Mouse (Mus musculus) heart, adult 9 months (tissue): ENCODE measurements around the gene Recql.

Source experiments
- DNase-seq, 2 experiments: peaks; one replicate each; pipeline ENCODE4 v3.0.0; 2022; ENCODE audit warnings: low spot score in 2 of 2

The Recql gene

DNA sequence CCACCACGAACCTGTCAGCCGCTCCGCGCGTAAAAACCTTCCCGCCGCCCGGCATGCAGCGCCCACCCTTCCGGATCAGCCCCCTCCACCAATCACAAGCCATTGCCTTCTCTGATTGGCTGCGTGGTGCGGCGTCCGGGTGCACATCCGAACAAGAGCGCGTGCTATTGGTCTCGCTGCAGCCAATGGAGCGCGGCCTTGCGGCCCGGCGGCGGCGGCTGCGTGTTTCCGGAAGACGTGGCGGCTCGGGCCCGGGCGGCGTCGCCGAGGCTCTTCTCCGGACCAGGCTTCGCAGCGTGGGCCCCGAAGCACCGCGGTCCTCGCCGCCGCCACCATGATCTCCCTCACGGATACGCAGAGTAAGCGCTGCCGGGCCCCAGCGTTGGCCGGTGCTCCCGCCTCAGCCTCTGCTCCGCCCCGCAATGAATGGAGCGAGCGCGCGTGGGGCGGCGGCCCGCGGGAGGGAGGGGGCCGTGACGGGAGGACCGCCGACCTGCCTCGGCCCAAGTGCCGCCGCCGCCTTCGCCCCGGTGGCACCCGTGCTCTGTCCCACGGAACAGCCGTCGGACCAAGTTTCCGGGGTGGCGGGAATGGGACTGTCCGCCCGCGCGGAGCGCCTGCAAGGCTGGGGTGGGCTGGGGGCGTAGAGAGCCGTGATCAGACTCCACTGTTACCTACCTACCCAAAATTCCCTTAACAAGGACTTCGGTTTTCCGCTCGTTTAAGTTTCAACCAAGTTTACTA lies at the start of gene Recql, which contains the start of gene Golt1b:
Gene Recql, minus strand, starts transcription at position 77 of the 744 bp plus-strand sequence.
Gene Golt1b, plus strand, starts transcription at position 211 of the 744 bp plus-strand sequence.
- DNase-seq = peak; percentile 97

DNA sequence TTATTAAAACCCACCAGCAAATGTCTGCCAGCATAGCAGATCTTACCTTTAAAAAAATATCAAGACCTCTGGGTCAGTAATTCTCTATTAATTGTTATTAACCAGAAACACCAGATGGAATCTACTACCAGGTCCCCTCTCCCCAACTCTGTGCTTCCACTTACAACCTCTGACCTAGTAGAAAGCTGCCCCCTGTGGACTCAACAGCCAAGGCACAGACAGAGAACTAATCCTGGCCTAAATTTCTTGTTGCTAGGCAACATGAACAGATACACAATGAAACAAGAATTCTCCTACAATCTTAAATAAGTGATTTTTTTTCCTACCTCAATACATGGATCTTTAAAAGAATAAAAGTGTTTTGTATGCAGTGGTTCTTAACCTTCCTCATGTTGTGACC lies 42.2 kb upstream of the Recql start:
- DNase-seq = no peak

DNA sequence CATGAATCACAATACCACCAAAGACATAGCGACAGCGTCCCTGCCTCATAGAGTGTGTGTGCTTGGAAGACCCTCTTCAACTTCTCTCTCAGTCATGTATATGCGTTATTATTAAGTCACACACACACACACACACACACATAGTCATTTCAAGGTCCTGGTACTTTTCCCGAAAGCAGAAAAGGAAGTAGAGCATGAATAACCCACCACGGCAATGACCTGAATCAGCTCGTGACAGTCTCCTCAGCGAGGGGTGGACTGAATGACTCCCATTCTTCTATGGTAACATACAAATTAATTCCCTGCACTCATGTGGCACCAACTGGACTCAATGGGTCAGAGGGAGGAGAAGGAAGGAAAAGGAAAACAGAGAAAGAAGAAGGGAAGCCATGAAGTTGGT lies 38.1 kb upstream of the Recql start:
- no peak for DNase-seq

DNA sequence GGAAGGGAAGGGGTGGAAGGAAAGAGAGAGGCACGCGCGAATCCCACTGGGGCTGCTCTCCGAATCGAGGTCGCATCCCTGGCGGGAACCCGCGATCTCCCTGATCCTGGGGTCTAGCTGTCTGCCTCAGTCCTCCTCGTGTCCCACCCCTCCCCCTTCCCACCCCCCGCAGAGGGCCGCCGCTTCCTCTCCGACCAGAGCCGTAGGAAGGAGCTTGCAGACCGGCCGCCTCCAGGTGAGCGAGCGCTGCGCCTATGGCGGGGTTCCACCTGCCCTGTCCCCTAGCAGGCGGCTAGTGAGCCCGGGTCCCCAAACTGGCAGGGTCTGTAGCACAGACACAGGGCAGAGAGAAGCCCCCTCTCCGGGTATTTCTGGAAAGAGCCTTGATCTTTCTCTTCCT lies 27.7 kb upstream of the Recql start:
- DNase-seq = no peak

DNA sequence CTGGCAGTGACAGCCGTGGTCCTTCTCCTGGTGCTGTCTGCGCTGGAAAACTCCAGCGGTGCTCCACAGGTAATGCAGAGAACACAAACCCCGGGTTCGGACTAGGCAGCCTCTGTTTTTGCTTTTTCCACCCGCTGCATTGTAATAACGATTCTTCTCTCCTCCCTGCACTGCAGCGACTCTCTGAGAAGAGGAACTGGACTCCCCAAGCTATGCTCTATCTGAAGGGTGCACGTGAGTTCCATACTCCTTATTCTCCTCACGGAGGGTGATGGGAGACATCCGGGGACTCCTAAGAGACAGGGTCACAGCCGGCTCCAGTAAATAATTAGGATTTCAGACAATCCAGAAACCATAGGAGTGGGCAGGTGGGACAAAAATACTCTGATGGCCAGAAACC lies 27.0 kb upstream of the Recql start:
- DNase-seq = no peak

DNA sequence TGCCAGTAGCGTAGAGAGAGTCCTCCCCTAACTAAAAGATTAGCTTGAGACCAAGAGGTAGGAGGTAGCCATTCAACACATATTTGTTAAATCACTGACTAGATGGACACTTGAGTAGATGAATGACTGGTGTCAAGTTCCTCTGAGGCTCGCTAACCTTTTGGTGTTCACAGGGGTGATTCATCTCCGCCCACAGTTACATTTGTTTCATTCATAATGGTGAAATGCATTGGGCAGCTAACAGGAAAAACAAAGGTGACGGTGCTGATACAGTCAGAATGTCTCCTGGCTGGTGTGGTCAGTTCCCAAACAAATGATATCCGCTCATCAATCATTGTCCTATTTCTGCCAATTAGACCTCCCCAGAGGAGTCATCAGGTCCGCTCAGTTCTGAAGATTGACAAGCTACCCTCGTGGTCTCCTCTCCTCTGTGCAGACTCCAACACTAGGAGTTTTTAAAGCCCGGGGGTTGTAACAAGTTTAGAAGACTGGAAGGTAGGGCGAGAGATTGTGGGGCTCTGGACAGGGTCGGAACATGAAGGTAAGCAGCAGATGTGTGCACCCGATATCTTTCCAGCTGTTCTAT lies 26.1 kb upstream of the Recql start, which contains the start of gene Spx:
Gene Spx, plus strand, starts transcription at position 536 of the 586 bp plus-strand sequence.
- no peak for DNase-seq

DNA sequence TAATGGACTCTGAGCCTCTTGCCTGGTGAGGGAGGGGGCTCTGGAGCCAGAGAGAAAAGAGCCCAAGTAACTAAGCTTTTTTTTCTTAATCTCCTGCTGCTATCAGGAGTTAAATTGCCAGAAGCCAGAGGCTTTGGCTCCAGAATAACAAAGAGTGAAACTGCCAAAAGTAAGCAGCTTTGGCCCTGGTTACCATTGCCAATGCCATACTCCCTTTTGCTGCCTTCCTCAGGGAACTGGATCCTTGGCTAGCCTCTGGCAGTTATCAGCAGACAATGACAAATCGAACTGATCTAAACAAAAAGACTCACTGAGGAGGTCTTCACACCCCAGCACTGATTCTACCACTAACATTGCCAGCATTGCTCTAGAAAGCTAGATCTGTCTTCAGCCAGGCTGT lies 24.3 kb upstream of the Recql start:
- DNase-seq = no peak

DNA sequence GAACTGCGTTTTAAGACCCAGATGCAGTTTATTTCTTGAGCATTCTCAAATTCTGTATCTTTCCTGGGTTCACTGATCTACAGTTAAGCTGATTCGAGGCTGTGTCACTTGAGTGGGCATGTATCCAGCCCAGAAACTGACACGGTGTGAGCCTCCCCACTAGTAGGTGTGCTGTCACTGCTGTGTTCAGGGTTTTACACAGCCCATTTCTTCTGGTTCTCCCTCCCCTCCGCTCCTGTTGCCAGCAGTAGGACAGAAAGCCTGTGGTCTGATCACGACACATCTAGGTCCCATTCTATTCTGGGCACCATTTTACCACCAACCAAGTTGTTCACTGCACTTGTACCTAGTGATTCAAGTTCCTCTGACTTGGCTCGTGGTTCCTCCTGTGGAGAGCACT lies 8.9 kb upstream of the Recql start:
- DNase-seq = no peak

DNA sequence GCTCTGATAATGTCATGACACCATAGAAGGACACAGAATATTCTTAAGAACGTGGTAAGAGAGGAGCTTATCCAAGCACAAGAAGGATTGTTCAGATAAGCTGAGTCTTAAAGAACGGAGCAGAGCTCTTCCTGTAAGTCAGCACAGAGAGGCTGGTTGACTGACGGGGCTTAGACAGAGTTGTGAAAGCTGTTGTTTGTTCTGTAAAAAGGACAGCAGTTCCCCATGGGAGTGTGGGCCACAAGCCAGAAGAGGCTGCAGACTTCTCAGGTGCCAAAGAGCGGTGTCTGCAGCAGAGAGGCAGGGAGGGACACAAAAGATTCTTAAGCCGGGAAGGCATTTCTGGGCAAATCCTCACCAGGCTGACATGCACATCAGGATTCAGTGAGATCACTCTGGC lies 7.8 kb upstream of the Recql start:
- no peak for DNase-seq

DNA sequence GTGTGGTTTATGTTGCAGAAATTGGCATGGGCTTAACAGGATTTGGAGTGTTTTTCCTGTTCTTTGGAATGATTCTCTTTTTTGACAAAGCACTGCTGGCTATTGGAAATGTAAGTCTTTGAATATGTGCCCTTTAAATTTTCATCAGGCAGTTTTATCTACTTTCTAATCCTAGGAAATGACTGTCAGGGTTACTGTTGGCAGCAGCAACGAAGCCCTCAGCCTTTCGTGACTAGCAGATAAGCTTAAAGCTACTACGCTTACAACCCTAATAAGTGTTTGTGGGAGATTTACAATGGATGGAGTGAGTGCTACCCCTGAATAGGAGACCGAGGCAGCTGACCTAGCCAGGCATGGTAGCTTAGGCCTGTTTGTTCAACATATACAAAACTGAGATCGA lies 5.4 kb upstream of the Recql start:
- no peak for DNase-seq

DNA sequence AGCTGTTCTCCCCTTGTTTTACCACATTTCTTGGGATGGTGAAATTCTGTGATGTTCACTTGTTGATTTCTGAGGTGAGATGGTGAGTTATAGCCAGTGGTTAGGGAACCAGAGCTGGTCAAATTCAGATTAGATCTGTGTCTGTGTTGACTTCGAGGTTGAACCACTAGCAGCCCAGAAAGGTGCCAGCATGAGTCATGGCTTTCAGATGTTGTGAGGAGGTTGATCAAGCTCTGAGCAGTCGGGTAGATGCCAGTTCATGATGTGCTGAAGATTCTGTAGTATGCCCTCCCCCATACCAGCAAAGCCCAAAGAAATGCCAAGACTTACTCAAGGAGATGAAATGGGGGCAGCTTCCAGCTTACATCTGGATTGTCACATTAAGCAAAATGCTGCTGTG lies 2.2 kb upstream of the Recql start:
- DNase-seq = no peak

DNA sequence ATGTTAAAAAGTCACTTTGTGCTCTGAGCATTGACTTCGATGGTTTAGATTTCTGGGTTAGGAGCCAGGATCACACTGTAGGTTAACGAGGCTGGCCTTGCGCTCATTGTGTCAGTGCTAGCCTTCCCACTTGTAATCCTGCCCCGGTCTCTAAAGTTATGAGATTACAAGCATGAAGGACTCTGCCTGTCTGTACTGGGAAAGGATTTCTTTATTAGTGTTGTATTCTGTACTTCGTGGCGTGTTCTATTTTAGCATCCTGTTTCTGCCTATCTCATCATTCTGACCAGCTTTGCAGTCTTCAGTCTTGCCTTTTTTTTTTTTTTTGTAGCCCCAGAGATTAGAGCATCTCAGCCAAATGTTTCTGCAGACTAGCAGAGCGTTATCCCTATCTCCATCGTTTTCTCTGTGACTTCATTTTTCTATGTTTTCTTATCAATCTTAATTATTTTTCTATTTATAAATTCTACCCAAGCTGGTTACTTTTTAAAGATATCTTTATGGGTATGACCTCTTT lies 926 bp upstream of the Recql start:
- no peak for DNase-seq

DNA sequence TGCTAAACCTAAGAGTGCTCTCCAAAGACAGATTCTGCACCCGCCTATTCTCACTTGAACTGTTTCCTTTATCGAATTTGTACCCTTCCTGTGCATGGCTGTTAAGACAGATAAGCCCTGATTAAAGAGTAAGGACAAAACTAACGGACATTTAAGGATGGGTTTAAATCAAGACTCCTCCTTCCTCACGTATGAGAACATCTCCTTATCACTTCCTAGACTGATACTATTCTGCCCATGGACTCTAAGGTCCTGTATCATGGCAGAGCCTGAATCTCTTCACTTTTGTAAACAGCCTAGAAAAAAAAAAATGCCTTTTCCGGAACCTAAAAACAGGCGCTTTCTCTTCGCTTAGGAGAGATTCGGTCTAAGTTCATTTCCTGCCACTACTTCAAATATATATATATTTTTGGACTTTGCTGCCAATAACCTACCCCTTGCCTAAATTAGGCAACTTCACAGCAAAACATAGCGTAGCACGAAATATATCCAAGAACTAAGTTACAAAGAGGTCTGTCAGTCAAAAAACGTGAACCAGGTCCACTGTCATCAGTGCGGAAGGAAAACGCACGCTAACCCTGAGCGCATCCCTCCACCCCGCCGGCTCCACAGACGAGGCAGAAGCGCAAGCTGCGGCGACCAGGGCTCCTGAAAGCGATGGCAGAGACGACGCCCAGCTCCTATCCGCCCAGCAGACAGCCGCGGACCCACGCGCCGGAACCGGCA lies 439 bp downstream of the Recql start:
- DNase-seq = no peak

DNA sequence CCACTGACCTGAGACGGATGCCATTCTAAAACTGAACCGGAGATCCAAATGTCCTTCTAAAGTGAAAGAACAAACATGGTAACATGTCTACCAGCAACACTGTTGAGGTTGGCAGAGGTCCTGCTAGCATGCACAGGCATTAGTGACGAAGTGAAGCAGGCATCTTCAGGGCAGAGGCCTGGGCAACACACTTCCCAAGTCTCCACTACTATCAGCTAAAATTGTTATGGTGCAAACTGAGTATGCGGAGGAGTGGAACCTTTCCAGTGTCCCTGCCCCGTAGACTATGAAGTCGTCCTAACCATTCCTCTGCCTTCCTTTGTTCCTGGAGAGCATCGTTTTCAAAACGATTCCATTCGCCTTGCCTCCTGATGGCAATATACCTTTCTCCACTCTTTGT lies 2.4 kb downstream of the Recql start:
- DNase-seq = no peak

DNA sequence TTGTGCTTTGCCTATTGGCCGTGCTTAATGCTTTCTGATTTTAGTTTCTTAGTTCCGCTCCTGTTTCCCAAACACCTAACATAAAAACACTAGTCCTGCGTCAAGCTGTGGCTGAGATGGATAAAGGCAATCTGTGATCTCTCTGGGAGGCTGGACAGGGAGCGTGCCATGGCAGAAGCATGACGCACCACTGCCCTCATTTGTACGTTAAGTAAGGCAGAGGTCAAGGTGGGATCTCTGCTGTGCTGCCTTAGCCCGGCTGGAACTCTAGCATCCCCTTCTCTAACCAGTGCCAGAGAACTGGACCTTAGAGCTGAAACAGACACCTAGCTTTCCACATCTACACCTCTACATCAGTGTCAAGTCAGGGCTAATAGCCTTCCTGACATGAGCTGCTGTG lies 5.3 kb downstream of the Recql start:
- DNase-seq = no peak

DNA sequence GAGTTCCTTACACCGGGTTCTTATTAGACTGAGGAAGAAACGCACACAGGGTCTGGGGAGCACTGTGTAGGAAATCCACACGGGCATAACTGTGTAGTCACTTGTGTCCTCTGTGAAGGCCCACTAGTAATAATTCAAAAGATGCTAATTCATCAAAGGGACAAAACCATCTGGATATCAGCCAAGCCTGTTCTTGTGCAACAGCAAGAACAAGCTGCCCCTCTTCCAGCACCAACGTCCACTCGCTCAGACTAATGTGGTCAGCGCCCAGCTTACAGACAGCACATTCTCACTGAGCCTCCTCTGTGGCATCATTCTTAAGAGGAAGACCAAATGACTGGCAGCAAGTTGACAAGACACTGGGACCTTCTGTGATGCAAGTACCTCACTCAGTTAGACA lies 6.9 kb downstream of the Recql start:
- no peak for DNase-seq

DNA sequence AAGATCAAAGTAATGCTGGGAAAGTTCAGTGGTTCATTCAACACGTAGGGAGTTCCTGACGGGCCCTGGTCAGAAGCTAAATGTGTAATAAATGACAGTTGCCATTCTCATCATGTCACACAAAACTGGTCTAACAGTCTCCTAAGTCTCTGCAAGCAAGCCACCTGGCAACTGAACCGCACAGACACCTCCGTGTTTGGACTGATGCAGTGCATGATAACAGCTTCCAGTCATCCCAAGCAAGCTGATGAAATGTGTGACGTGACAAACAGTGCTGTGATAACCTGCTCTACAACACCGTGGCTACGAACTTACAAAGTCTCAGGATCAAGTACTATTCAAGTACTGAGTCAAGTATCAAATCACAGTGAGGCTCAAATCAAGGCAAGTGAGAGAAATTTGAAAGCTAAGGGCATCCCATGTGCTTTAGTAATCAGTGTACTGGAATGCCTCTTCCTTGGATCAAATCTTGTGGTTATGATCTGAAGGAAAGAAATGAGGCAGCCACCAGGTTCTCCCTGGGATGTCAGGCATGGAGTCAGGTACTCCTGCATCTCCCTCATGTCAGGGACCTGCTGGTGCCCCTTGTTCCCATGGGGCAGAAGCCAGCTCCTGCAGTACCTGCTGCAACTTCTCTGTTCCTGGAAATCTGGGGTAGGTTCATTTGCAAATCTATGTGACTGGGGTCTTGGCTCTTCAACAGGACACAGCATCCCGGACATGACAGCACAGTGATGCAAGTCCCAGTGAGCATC lies 8.1 kb downstream of the Recql start:
- DNase-seq = no peak

DNA sequence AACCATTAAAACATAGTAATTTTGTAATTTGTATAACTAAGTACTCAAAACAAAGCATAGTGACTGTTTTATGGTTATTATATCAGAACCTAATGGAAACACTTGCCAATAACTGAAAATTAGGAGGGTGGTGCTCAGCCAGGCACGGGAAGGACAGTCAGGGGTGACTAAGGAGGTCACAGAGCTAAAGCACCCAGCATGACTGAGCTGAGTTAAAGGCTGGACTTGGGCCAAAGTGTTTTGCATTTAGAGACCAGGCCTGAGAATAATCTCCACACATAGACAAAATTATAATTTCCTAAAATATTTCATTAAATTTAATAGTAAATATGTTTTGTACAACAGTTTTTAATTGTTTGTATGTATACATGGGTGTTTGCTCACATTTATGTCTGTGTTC lies 9.8 kb downstream of the Recql start:
- DNase-seq = no peak

DNA sequence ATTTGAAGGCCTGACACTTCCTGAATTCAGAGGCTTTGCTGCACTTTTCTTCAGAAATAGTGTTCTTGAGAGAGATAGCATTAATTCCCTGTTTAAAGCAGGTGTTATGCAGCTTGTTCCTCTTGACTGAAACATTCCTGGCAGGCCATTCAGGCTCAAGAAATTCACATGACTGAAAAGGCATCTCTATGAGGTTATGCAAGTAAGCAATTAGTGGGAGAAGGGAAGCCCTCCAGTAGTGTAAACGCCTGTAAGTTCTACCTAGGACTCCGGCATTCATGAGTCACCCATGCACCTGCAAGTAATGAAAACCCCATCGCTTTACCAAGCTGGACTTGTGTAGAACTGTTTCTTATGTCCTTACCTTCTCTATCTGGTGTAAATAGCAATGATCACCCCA lies 17.3 kb downstream of the Recql start:
- DNase-seq = no peak

DNA sequence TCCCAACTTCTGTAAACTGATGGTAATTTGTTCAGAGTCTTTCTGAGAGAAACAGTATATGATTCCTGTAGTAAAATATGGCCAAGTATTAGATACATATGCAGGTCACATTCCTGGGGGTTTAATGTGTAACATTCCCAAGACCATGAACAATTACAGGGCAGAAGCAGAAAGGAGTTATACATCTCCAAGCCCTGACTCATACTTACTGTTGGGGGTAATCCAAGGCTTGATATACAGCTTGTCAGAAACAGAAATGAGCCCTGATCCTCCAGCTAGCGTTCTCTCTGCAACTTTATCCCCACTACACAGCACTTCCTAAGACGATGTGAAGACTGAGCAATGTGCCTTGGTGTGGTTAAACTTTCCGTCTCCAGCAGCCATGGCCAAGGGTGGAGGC lies 19.3 kb downstream of the Recql start:
- no peak for DNase-seq

DNA sequence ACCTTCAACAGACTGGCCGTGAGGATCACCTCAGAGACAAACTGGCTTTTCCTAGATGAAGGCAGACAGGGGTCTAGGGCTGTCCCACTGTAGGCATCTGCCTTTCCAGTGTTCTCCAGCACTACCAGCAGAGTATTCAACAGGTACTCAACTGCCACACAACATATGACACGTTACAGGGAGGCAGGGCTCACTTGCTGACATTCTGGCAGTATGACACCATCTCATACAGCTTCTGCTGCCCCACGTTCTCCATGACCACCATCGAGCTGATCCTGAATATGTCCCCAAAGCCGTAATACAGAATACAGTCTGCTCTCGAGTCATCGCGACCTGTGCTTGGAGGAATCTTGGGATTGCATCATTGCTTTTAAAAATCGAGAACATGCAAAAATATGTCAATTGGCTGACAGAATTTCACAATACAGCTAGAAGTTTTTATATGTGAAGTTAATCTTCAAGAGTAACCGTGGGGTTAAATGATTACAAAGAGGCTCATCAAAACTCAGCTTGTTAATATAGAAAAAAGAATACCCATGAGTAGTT lies 20.3 kb downstream of the Recql start:
- DNase-seq = no peak
